In the genomic region with DNA sequence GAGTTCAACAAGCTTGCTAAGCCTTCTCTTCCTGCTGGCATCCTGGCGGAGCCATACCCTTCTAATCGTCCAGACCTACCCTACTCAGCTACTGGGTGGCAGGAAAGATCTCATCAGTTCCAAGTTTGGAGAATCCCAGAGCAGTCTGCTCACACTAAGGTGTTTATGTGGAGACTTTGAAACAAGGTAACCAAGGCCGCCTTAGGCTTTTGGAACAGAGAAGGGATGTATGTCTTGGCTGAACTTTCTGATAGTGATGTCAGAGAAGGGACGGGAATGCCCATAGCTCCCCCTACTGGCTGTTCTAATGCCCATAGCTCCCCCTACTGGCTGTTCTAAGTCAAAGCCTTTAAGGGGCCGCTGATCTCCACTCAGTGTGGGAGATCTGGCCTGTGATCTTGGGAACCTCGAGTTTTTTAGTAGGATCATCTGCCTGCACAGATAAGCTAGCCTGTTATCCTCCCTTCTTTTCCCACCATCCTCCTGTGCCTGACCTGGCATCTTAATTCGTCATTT, we compare ENCODE assay signal across 1 mouse cellular context.
TF ChIP-seq lines count a peak whose summit lies in the region.

No protein-coding gene starts in this region.

TF ChIP-seq in CH12.LX, 34 proteins besides CTCF, POLR2A, EP300 and RAD21 (continued from another document):
- TF ChIP-seq TCF12 (IDR thresholded peaks at IDR 0.05; ENCODE audit: low read depth, low read length) (0 out of 2 replicates have a peak, but pooled peaks have one; percentile 33), JUN (IDR thresholded peaks at IDR 0.05; ENCODE audit: insufficient read depth, low read depth, low read length) (no peak), ZNF384 (IDR thresholded peaks at IDR 0.05; ENCODE audit: low read depth, low read length) (no peak), UBTF (IDR thresholded peaks at IDR 0.05; ENCODE audit: low read depth, low read length) (no peak), JUND (conservative IDR thresholded peaks at IDR 0.05; ENCODE audit: low read depth, low read length) (0 out of 2 replicates have a peak, but pooled peaks have one; percentile 45), RCOR1 (conservative IDR thresholded peaks at IDR 0.05; ENCODE audit: low read depth, low read length) (no peak; the same call in 1 of the 2 replicates), POLR2AphosphoS2 (IDR thresholded peaks at IDR 0.05; ENCODE audit: low read depth, low read length) (no peak), IRF4 (IDR thresholded peaks at IDR 0.05; ENCODE audit: low read depth, low read length) (peak; percentile 32; the same call in 1 of the 2 replicates), BHLHE40 (IDR thresholded peaks at IDR 0.05; ENCODE audit: low read depth, low read length) (no peak), MAZ (IDR thresholded peaks at IDR 0.05; ENCODE audit: low read depth, low read length) (0 out of 2 replicates have a peak, but pooled peaks have one; percentile 29), MAX (IDR thresholded peaks at IDR 0.05; ENCODE audit: low read length) (no peak), MXI1 (IDR thresholded peaks at IDR 0.05; ENCODE audit: low read depth, low read length) (no peak), TBP (conservative IDR thresholded peaks at IDR 0.05; ENCODE audit: low read depth, low read length) (no peak), CHD1 (IDR thresholded peaks at IDR 0.05; ENCODE audit: low read depth, low read length) (no peak), ZC3H11A (IDR thresholded peaks at IDR 0.05; ENCODE audit: low read depth, low read length) (no peak), MEF2A (IDR thresholded peaks at IDR 0.05; ENCODE audit: borderline replicate concordance, low read depth, low read length) (no peak), E2F4 (IDR thresholded peaks at IDR 0.05; ENCODE audit: insufficient replicate concordance, low read depth, low read length) (no peak), SMC3 (IDR thresholded peaks at IDR 0.05; ENCODE audit: low read depth, low read length) (peak; percentile 77)
